Comparison of ENCODE assay signal across 21 mouse cellular contexts in genomic region chr11:67204766-67205165, GRCm38 (mm10). TPM values are rescaled to one million over a fixed set of nuclear protein-coding genes. Genes with fewer than 3 reads are reported as not detected.
A peak's percentile ranks its signal among the peaks of the same experiment; 100 is the strongest.
DNase-seq lines count a peak whose midpoint lies in the region; ATAC-seq and TF ChIP-seq lines count a peak whose summit lies in the region.
"Had no signal": no experiment of that assay in that cellular context is flagged by ENCODE, and none has a peak within 500 bp of the region (broad histone marks: within the 10 kb centered on the region; RNA-seq: fewer than 3 reads in every experiment).

No protein-coding gene starts in this region.

- no peaks in the 10 kb centered on the region for H3K4me1 ChIP-seq in midbrain, postnatal 0 days (ENCODE audit: insufficient read depth, low read length)
- H3K4me1 ChIP-seq in midbrain, embryonic 11.5 days (ENCODE audit: control insufficient read depth, insufficient read depth, low read length): no peaks in the 10 kb centered on the region
- H3K4me1 ChIP-seq: intestine, embryonic 15.5 days; limb, embryonic 10.5 days; midbrain, embryonic 12.5 days had no signal

- no peak overlapping the region for H3K27ac ChIP-seq in midbrain, postnatal 0 days (ENCODE audit: low read depth, low read length)
- no peak overlapping the region for H3K27ac ChIP-seq in midbrain, embryonic 11.5 days (ENCODE audit: low read depth, low read length)
- H3K27ac ChIP-seq: heart, embryonic 13.5 days; intestine, embryonic 15.5 days; limb, embryonic 10.5 days; midbrain, embryonic 12.5 days had no signal

- H3K4me3 ChIP-seq in midbrain, postnatal 0 days (ENCODE audit: low read depth, low read length): no peak overlapping the region
- no peak overlapping the region for H3K4me3 ChIP-seq in midbrain, embryonic 11.5 days (ENCODE audit: low read depth, low read length)
- H3K4me3 ChIP-seq: erythroblast, embryonic 14.5 days; heart, embryonic 13.5 days; intestine, embryonic 15.5 days; limb, embryonic 10.5 days; midbrain, embryonic 12.5 days had no signal

- H3K27me3 ChIP-seq in midbrain, postnatal 0 days (ENCODE audit: insufficient read depth, low read length): no peaks in the 10 kb centered on the region
- no peaks in the 10 kb centered on the region for H3K27me3 ChIP-seq in midbrain, embryonic 11.5 days (ENCODE audit: control insufficient read depth, insufficient read depth, low read length)
- H3K27me3 ChIP-seq: intestine, embryonic 15.5 days; midbrain, embryonic 12.5 days had no signal

- no peaks in the 10 kb centered on the region for H3K9me3 ChIP-seq in midbrain, postnatal 0 days (ENCODE audit: low read length)
- no peaks in the 10 kb centered on the region for H3K9me3 ChIP-seq in midbrain, embryonic 11.5 days (ENCODE audit: control insufficient read depth, low read length)
- H3K9me3 ChIP-seq: heart, embryonic 13.5 days; intestine, embryonic 15.5 days; limb, embryonic 10.5 days; midbrain, embryonic 12.5 days had no signal

- WGBS in midbrain, postnatal 0 days: 64% methylated on average over 3 of the region's 3 CpGs
- 77% methylated on average over 3 of the region's 3 CpGs for WGBS in midbrain, embryonic 11.5 days

- H3K36me3 ChIP-seq in midbrain, postnatal 0 days (ENCODE audit: insufficient read depth, low read length): no peaks in the 10 kb centered on the region
- no peaks in the 10 kb centered on the region for H3K36me3 ChIP-seq in midbrain, embryonic 11.5 days (ENCODE audit: control insufficient read depth, insufficient read depth, low read length)
- H3K36me3 ChIP-seq: heart, embryonic 13.5 days; intestine, embryonic 15.5 days; limb, embryonic 10.5 days; midbrain, embryonic 12.5 days had no signal

- peak; percentile 5 to 30 for DNase-seq in cerebellum, postnatal 14 days
- no peak for DNase-seq in cerebellum, adult 9-10 months
- peak; percentile 28 for DNase-seq in kidney, adult 11 months
- no peak for DNase-seq in kidney, postnatal 25 days
- DNase-seq in midbrain, postnatal 0 days (ENCODE audit: low spot score): peak; percentile 26
- no peak for DNase-seq in midbrain, embryonic 11.5 days (ENCODE audit: low spot score, missing footprints)
- peak; percentile 49 for DNase-seq in telencephalon, adult 2 months (ENCODE audit: low read depth, low spot score)
- DNase-seq: B cell, adult 2 months; cerebellum, adult 2 months; embryo, embryonic 11 days; kidney, postnatal 10 days; lung, postnatal 36 days had no signal

- no peak for ATAC-seq in midbrain, postnatal 0 days (ENCODE audit: low FRiP score)
- no peak for ATAC-seq in midbrain, embryonic 11.5 days (ENCODE audit: low FRiP score)
- ATAC-seq: intestine, embryonic 15.5 days had no signal

- TF ChIP-seq CTCF in midbrain, postnatal 0 days (IDR thresholded peaks at IDR 0.05): no peak

- H3K4me2 ChIP-seq in midbrain, postnatal 0 days (ENCODE audit: low read depth, low read length, poor library complexity, severe bottlenecking): no peak overlapping the region
- no peak overlapping the region for H3K4me2 ChIP-seq in midbrain, embryonic 11.5 days
- H3K4me2 ChIP-seq: heart, embryonic 13.5 days; intestine, embryonic 15.5 days; midbrain, embryonic 12.5 days had no signal

- no peak overlapping the region for H3K9ac ChIP-seq in midbrain, postnatal 0 days (replicated peaks; ENCODE audit: low read length, poor library complexity, severe bottlenecking)
- no peak overlapping the region for H3K9ac ChIP-seq in midbrain, embryonic 11.5 days (ENCODE audit: low read length)
- H3K9ac ChIP-seq: heart, embryonic 13.5 days; intestine, embryonic 15.5 days; midbrain, embryonic 12.5 days had no signal

RNA-seq across cellular contexts. Expression of gene Myh1, which starts 4.9 kb away (rescaled TPM):
- total RNA-seq in midbrain, postnatal 0 days (2014; rRNA removed): 0.11 and 0.19 TPM in 2 replicates
- polyA plus RNA-seq in midbrain, postnatal 0 days (2015; fragmentation: Nextera tagmentation; extraction: Ambion mirVana): 0.10 and 0.11 TPM in 2 replicates
- polyA plus RNA-seq in midbrain, embryonic 11.5 days (2014; fragmentation: Nextera tagmentation; extraction: Ambion mirVana): not detected in 2 replicates
- total RNA-seq: hematopoietic stem cell, adult 5-6 weeks had no signal
- polyA plus RNA-seq: cerebellum, adult 2 months; erythroblast, embryonic 14.5 days; intestine, embryonic 15.5 days; midbrain, embryonic 12.5 days; small intestine, adult 2 months had no signal

RNA-seq across cellular contexts. Expression of gene Myh4, which starts 33.1 kb away (rescaled TPM):
- 0.11 and 0.19 TPM in 2 replicates for total RNA-seq in midbrain, postnatal 0 days (2014; rRNA removed)
- 0.07 and 0.10 TPM in 2 replicates for polyA plus RNA-seq in midbrain, postnatal 0 days (2015; fragmentation: Nextera tagmentation; extraction: Ambion mirVana)
- polyA plus RNA-seq in midbrain, embryonic 11.5 days (2014; fragmentation: Nextera tagmentation; extraction: Ambion mirVana): not detected in 2 replicates
- total RNA-seq: hematopoietic stem cell, adult 5-6 weeks had no signal
- polyA plus RNA-seq: cerebellum, adult 2 months; erythroblast, embryonic 14.5 days; heart, embryonic 13.5 days; limb, embryonic 10.5 days; small intestine, adult 2 months had no signal

RNA-seq across cellular contexts. Expression of gene Myh2, which starts 33.9 kb away (rescaled TPM):
- total RNA-seq in midbrain, postnatal 0 days (2014; rRNA removed): 0.33 and 0.55 TPM in 2 replicates
- polyA plus RNA-seq in midbrain, postnatal 0 days (2015; fragmentation: Nextera tagmentation; extraction: Ambion mirVana): 0.15 and 0.20 TPM in 2 replicates
- not detected in 2 replicates for polyA plus RNA-seq in midbrain, embryonic 11.5 days (2014; fragmentation: Nextera tagmentation; extraction: Ambion mirVana)
- total RNA-seq: hematopoietic stem cell, adult 5-6 weeks had no signal
- polyA plus RNA-seq: cerebellum, adult 2 months; erythroblast, embryonic 14.5 days; heart, embryonic 13.5 days; intestine, embryonic 15.5 days; limb, embryonic 10.5 days; liver, embryonic 16.5 days; small intestine, adult 2 months; testis, adult 2 months had no signal

Comparison
In these comparisons a context has a peak if more than half of its experiments do, and no peak if none do; other contexts are left out.
1. DNase-seq: peak in cerebellum, postnatal 14 days (2 of 2), kidney, adult 11 months (single experiment), midbrain, postnatal 0 days (single experiment) and telencephalon, adult 2 months (single experiment); none in cerebellum, adult 9-10 months (single experiment), kidney, postnatal 25 days (0 of 2) and midbrain, embryonic 11.5 days (single experiment).